Mouse (Mus musculus): Measurements from ENCODE around the gene Fbxo3.
"Not testable (repeated sequence)": the region's sequence is repeated elsewhere in the genome, so short reads cannot be mapped to it uniquely, and the experiment has no call there.

The Fbxo3 gene

DNA sequence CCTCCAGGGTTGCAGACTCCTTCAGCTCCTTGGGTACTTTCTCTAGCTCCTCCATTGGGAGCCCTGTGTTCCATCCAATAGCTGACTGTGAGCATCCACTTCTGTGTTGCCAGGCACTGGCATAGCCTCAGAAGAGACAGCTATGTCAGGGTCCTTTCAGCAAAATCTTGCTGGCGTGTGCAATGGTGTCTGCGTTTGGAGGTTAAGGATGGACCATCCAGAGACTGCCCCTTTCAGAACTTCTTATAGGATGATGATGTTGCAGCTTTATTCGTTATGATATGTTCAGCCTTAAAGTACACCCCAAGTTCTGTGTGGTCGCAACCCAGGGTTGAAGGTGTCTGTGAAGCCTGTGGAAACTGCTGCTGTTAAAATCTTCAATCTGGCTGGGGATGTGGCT is 69.9 kb downstream of the Fbxo3 start:
- DNase-seq: not testable (repeated sequence)

DNA sequence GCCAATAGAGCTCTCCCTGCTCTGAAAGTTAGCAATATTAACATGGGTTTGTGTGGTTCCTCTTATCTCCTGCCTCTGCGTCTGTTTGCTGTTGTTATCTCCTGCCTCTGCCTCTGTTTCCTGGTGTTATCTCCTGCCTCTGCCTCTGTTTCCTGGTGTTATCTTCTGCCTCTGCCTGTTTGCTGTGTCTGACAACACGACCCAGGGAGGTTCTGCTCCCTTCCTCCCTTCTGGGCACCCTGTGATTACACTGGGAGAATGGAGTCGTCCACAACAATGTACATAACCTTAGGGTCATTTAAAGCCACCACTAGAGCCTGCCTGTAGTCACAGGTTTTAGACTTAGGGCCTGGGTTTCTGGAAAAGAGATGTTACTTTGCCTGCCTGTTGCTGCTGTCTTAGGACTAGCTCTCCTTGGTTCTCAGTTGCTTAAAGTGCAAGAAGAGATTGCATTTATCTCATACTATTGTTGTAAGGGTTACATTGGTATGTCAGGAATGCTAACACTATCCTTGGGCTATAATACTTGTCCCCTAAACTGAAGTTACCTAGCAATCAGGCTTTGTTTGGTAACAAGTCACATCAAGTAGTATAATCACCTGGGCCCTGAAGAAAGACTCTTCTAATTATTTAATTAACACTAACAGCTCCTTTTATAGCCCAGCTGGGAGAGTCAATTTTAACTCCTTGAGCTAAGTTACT is 71.2 kb downstream of the Fbxo3 start:
- no peak for DNase-seq

DNA sequence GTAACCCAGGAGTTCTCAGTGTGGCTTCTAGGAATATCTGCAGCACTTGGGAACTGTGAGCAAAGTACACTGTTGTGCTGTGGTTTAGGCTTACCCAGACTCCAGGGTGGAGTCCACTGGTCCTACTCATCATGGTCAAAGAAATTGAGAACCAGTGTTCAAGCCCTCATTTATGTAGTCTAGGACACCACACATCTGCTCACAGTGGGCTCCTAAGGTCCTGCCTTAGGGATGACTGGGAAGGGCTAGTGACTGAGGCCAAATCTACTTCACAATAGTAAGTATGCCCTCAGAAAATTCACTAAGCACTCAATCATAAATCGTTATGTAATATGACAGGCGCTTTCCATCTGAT is 71.7 kb downstream of the Fbxo3 start:
- DNase-seq: no peak

DNA sequence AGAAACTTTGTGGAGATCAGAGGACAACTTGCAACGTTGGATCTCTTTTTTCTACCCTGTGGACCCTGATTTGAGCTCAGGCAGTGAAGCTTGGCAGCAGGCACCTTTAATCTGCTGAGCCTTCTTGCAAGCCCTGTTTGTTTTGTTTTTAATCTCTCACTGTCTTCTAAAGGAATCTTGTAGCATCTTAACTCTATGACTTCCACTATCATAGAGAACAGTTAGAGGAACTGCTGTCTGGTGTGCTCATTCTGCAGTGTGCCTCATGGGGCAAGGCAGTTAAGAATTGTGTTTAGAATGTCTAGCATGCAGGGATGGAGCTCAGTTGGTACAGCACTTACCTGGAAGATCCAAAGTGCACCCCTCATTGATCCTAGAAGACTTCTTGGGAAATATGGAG is 72.4 kb downstream of the Fbxo3 start:
- DNase-seq: no peak

DNA sequence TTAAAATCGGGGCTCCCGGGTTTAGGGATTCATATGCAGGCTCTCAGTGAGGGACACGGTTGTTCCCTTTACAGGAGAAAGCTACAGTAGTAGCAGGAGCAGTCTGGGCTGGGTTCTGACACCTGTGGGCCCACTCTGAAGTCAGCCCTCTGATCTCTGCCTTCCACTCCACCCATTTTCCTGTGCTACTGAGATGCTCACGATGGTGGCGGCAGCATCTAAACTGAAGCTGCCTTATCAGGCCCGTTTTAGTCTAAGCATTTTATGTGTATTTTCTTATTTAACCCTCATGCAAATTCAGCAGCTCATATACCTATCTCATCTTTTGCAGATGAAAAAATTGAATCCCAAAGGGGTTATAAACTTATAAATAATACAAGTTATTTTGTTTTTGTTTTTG is 77.3 kb downstream of the Fbxo3 start:
- DNase-seq: no peak

DNA sequence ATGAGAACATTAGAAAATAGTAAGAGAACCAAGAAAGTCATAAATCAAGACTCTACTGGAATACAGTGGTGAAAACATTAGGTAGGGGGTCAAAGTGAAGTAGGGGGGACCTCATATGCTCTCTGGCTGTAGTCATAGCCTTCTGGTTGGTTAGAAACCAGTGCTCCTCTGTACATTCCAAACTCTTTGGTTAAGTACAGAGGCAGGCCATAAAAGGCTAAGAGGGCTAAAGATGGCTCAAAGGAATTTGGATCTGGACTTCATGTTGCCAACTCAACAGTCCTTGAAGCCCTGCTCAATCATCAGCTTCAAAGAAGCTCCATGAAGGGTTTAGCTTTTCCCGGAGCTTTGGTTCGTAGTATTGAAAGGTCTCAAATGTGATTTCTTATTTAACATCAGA is 81.5 kb downstream of the Fbxo3 start:
- DNase-seq: not testable (repeated sequence)

DNA sequence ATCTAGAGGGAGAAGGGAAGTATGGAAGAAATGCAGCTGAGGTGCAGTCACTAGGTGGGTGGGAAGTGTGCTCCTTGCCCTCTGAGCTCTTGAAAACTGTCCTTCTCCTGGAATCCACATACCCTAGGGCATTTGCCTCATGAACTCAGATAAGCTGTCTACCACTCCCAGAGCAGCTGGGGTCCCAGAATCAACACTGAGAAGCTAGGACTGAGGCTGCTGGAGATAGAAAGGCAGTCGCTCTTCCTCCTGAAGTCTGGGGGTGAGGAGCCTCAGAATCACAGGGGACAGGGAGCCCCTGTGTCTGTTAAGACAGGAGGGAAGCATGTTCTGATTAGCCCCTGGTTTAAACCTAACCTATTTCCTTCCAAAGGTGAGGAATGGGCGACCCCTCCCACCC is 82.0 kb downstream of the Fbxo3 start:
- DNase-seq: no peak

DNA sequence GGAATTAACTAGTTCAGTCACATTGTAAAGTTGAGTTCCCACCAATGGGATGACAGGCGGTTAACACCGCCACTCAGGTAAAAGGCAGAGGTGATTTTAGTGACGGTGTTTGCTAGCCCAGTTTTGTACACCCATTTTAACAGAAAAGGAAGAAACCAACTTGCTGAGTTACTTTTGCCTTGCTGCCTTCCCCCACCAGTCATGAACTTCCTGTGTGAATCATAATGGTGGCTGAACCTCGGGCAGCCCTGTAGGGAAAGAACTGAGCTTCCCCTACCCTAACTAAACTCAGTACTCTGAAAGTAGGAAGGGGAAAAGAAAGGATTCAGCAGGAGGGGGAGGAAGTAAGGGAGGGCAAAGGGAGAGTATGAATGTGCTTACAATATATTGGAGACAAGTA is 82.5 kb downstream of the Fbxo3 start:
- DNase-seq: no peak

DNA sequence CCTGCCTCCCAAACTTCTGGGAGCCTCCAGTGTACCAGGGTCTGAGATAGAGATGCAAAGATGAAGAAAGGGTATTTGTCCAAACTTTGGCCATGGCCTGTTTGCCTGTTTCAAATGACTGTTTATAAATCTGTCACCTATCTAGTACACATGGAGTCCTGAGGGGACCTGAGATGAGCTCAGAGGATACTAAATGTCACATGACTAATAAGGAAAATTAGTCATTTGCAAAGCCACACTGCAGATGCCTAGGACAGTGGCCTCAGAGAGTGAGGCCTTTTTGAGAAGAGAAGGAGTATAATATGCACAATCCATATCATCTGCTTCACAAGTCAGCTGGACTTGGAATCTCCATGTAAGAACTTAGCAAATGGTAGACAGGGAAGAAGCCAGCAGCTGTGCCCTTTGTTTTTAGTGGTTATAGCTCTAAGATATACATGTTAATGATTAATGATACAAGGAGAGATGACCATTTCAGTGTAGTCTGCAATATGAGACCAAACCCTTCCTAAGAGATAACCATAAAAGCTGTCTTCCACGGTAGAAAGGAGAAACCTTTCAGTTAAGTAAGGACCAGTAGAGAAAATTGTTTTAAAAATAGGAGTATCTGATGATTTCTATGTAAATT is 83.8 kb downstream of the Fbxo3 start:
- DNase-seq: not testable (repeated sequence)

Data from kidney, postnatal 36 days (tissue).